Mouse (Mus musculus): Measurements from ENCODE around the gene Kcna7. TPM values are rescaled to one million over a fixed set of nuclear protein-coding genes. Genes with fewer than 3 reads are reported as not detected.

Gene Kcna7
- polyA plus RNA-seq, 1 experiment from 2014 or later: 0.33 TPM

GRCm38 (mm10) chr7:45412421-45412820 is 7.0 kb downstream of the Kcna7 start:
- ATAC-seq (replicated peaks; ENCODE audit: insufficient number of reproducible peaks, insufficient read depth, low FRiP score, low read depth): no peak
- H3K27me3 ChIP-seq: peaks cover 93% of the 10 kb centered on the region
- H3K4me2 ChIP-seq: no peak overlapping the region
- no peak overlapping the region for H3K27ac ChIP-seq
- 34% methylated on average over 2 of the region's 2 CpGs for WGBS
- no peaks in the 10 kb centered on the region for H3K9me3 ChIP-seq (replicated peaks)
- no peak overlapping the region for H3K9ac ChIP-seq
- no peaks in the 10 kb centered on the region for H3K36me3 ChIP-seq
- H3K4me1 ChIP-seq (replicated peaks): peaks cover 35% of the 10 kb centered on the region
- no peak overlapping the region for H3K4me3 ChIP-seq

- WGBS: 1% methylated on average over 45 of the region's 45 CpGs
- Histone ChIP-seq H3K27ac (peak within 1 kb of the TSS; percentile 59), H3K4me2 (peak within 1 kb of the TSS; percentile 92), H3K36me3 (no peaks in the 10 kb centered on the region), H3K9ac (peak within 1 kb of the TSS; percentile 52), H3K27me3 (peaks cover 93% of the 10 kb centered on the region), H3K9me3 (replicated peaks) (no peaks in the 10 kb centered on the region), H3K4me3 (peak within 1 kb of the TSS; percentile 58), H3K4me1 (replicated peaks) (peaks cover 39% of the 10 kb centered on the region)
- ATAC-seq (replicated peaks; ENCODE audit: insufficient number of reproducible peaks, insufficient read depth, low FRiP score, low read depth): peak; percentile 28
Measured at GRCm38 (mm10) chr7:45413113-45413863, 7.8 kb downstream of the Kcna7 start, which contains the start of gene Ntf5. Gene Ntf5, plus strand, starts transcription at chr7:45413695.

DNA sequence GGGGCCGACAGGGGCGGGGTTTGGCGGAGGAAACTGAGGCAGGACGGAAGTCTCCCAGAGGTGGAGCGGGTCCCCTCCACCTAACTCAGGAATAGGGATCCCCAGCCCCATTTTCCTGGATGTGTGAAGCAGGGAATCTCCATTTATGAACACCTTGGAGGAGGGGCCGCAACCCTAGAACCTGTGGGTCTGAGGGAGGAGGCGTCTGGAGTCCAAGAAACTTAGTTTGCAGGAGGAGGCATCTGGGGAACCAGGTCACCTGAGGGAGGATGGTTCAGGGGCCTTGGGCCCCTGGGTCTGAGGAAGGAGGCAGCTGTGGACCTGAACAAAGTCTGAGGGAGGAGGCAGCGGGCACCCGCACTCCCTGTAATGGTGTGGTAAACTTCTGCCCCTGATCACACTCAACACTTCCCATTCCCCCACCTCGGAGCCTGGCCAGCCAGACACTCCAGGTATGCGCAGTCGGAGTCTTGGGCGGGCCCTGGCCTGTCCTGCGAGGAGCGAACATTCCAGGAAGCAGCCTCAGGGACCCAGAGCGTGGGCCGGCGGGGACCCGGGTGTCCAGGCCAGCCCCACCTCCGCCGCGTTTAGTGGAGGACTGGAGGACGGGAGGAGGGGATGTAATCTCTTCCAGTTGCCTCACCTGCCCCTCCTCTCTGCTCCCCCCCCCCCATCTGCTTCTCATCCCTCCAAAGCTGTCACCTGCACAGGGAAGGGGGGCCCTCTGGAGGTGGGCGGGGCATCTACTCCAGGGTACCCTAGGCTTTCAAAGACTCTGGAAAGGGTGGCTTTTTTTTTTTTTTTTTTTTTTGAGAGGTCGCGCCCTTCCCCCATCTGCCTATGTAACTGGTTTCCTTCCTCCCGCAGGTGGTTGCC is 8.6 kb downstream of the Kcna7 start:
- peak; percentile 29; the same call in 1 of the 2 replicates for ATAC-seq (replicated peaks; ENCODE audit: insufficient number of reproducible peaks, insufficient read depth, low FRiP score, low read depth)

GRCm38 (mm10) chr7:45414740-45415224 is 9.3 kb downstream of the Kcna7 start:
- Histone ChIP-seq H3K27ac (no peak overlapping the region), H3K4me3 (peak overlapping the region; percentile 58; the same call in 1 of the 2 replicates), H3K27me3 (peaks cover 94% of the 10 kb centered on the region), H3K4me1 (replicated peaks) (peaks cover 40% of the 10 kb centered on the region), H3K9me3 (replicated peaks) (no peaks in the 10 kb centered on the region), H3K9ac (no peak overlapping the region), H3K36me3 (no peaks in the 10 kb centered on the region), H3K4me2 (peak overlapping the region; percentile 92; the same call in 1 of the 2 replicates)
- 40% methylated on average over 12 of the region's 12 CpGs for WGBS
- no peak for ATAC-seq (replicated peaks; ENCODE audit: insufficient number of reproducible peaks, insufficient read depth, low FRiP score, low read depth)

More for the DNA sequence above, 8.6 kb downstream of the Kcna7 start:
- H3K9me3 ChIP-seq (replicated peaks): no peaks in the 10 kb centered on the region
- H3K4me3 ChIP-seq: peak overlapping the region; percentile 58
- peaks cover 93% of the 10 kb centered on the region for H3K27me3 ChIP-seq
- peaks cover 40% of the 10 kb centered on the region for H3K4me1 ChIP-seq (replicated peaks)
- 2% methylated on average over 23 of the region's 27 CpGs for WGBS
- peak overlapping the region; percentile 59 for H3K27ac ChIP-seq
- H3K36me3 ChIP-seq: no peaks in the 10 kb centered on the region
- H3K4me2 ChIP-seq: peak overlapping the region; percentile 92
- H3K9ac ChIP-seq: peak overlapping the region; percentile 52

GRCm38 (mm10) chr7:45415636-45416035 is 10.2 kb downstream of the Kcna7 start:
- H3K4me1 ChIP-seq (replicated peaks): peaks cover 40% of the 10 kb centered on the region
- H3K4me3 ChIP-seq: peak overlapping the region; percentile 10; the same call in 1 of the 2 replicates
- peaks cover 94% of the 10 kb centered on the region for H3K27me3 ChIP-seq
- H3K9me3 ChIP-seq (replicated peaks): no peaks in the 10 kb centered on the region
- no peak overlapping the region for H3K27ac ChIP-seq
- no peak for ATAC-seq (replicated peaks; ENCODE audit: insufficient number of reproducible peaks, insufficient read depth, low FRiP score, low read depth)
- no peaks in the 10 kb centered on the region for H3K36me3 ChIP-seq
- H3K9ac ChIP-seq: no peak overlapping the region
- H3K4me2 ChIP-seq: peak overlapping the region; percentile 37
- 16% methylated on average over 37 of the region's 37 CpGs for WGBS

DNA sequence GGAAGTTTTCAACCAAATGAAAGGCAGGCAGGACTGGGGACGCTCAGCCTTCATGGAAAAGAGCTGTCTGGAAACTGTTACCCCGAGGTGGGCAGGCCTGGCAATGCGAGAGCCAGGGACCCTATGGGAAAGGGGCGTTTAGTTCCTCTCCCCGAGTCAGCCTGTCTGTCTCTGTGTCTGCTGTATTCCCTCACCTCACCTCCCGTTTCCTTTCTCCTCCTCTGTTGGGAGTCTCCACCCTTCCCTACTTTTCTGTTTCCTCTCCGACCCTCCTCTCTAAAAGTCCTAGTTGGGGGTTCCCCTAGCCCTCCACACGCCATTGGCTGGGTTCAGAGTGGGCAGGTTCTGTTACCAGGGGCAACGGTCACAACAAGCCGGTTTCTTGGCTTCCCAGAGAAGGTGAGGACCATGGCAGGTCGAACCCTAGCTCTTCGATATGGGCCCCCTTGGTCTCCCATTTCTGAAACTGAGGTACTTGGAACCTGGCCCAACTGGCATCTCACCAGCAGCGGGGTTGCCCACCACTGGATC is 12.6 kb downstream of the Kcna7 start:
- H3K36me3 ChIP-seq: peaks cover 23% of the 10 kb centered on the region
- H3K9me3 ChIP-seq (replicated peaks): no peaks in the 10 kb centered on the region
- no peak overlapping the region for H3K4me2 ChIP-seq
- H3K27ac ChIP-seq: no peak overlapping the region
- peaks cover 33% of the 10 kb centered on the region for H3K4me1 ChIP-seq (replicated peaks)
- H3K27me3 ChIP-seq: peaks cover 80% of the 10 kb centered on the region
- no peak overlapping the region for H3K9ac ChIP-seq
- H3K4me3 ChIP-seq: no peak overlapping the region
- 6% methylated on average over 13 of the region's 13 CpGs for WGBS
- ATAC-seq (replicated peaks; ENCODE audit: insufficient number of reproducible peaks, insufficient read depth, low FRiP score, low read depth): no peak

GRCm38 (mm10) chr7:45419859-45420614 is 14.6 kb downstream of the Kcna7 start:
- Histone ChIP-seq H3K27me3 (peaks cover 62% of the 10 kb centered on the region), H3K4me2 (no peak overlapping the region), H3K4me3 (no peak overlapping the region), H3K9ac (no peak overlapping the region), H3K9me3 (replicated peaks) (no peaks in the 10 kb centered on the region), H3K36me3 (peaks cover 43% of the 10 kb centered on the region), H3K4me1 (replicated peaks) (peaks cover 13% of the 10 kb centered on the region), H3K27ac (no peak overlapping the region)
- no peak for ATAC-seq (replicated peaks; ENCODE audit: insufficient number of reproducible peaks, insufficient read depth, low FRiP score, low read depth)
- WGBS: 17% methylated on average over 27 of the region's 27 CpGs

GRCm38 (mm10) chr7:45420615-45420919 is 15.1 kb downstream of the Kcna7 start, which contains the start of gene Lhb:
Gene Lhb, plus strand, starts transcription at chr7:45420820.
- no peaks in the 10 kb centered on the region for H3K9me3 ChIP-seq (replicated peaks)
- no peak within 1 kb of the TSS for H3K27ac ChIP-seq
- no peak within 1 kb of the TSS for H3K4me2 ChIP-seq
- peaks cover 56% of the 10 kb centered on the region for H3K27me3 ChIP-seq
- no peak for ATAC-seq (replicated peaks; ENCODE audit: insufficient number of reproducible peaks, insufficient read depth, low FRiP score, low read depth)
- H3K4me1 ChIP-seq (replicated peaks): peaks cover 8% of the 10 kb centered on the region
- WGBS: 61% methylated on average over 6 of the region's 6 CpGs
- peaks cover 48% of the 10 kb centered on the region for H3K36me3 ChIP-seq
- H3K4me3 ChIP-seq: no peak within 1 kb of the TSS
- H3K9ac ChIP-seq: no peak within 1 kb of the TSS

DNA sequence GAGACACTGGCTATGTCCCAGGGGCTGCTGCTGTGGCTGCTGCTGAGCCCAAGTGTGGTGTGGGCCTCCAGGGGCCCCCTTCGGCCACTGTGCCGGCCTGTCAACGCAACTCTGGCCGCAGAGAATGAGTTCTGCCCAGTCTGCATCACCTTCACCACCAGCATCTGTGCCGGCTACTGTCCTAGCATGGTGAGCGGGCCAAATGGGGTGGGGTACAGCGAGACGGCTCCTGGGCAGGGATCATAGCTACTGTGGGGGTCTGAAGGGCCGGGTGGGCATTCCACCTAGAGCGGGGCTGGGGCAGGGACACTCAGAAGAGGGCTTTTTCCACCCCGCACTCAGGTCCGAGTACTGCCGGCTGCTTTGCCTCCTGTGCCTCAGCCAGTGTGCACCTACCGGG is 15.7 kb downstream of the Kcna7 start:
- no peak overlapping the region for H3K4me2 ChIP-seq
- H3K36me3 ChIP-seq: peaks cover 51% of the 10 kb centered on the region
- WGBS: 86% methylated on average over 14 of the region's 14 CpGs
- H3K27me3 ChIP-seq: peaks cover 50% of the 10 kb centered on the region
- peaks cover 5% of the 10 kb centered on the region for H3K4me1 ChIP-seq (replicated peaks)
- no peak overlapping the region for H3K27ac ChIP-seq
- no peak overlapping the region for H3K9ac ChIP-seq
- H3K4me3 ChIP-seq: no peak overlapping the region
- H3K9me3 ChIP-seq (replicated peaks): no peaks in the 10 kb centered on the region
- ATAC-seq (replicated peaks; ENCODE audit: insufficient number of reproducible peaks, insufficient read depth, low FRiP score, low read depth): no peak

- Histone ChIP-seq H3K27me3 (peaks cover under 1% of the 10 kb centered on the region; the same call in 1 of the 2 replicates), H3K36me3 (peaks cover 86% of the 10 kb centered on the region), H3K9ac (no peak overlapping the region), H3K27ac (no peak overlapping the region), H3K9me3 (replicated peaks) (no peaks in the 10 kb centered on the region), H3K4me1 (replicated peaks) (no peaks in the 10 kb centered on the region), H3K4me2 (no peak overlapping the region), H3K4me3 (no peak overlapping the region)
- no peak for ATAC-seq (replicated peaks; ENCODE audit: insufficient number of reproducible peaks, insufficient read depth, low FRiP score, low read depth)
- WGBS: 85% methylated on average over 8 of the region's 8 CpGs
Measured at GRCm38 (mm10) chr7:45426556-45426955, 21.1 kb downstream of the Kcna7 start.
